Mouse (Mus musculus) lung, embryonic 16.5 days (tissue): ENCODE measurements at regions not wholly inside any gene's neighbourhood (a gene's known extent, or its start where the extent isn't known, plus 50 kb on each side); places are given as distances from the start of the nearest gene placed in this dataset.

Experiments
- ATAC-seq: fragments of 200-750 bp; cut with Nextera tagmentation; 2 replicates; pipeline ENCODE4 v1.8.0; 2017; ENCODE audit warnings: low read depth, mild to moderate bottlenecking, moderate library complexity
- H3K27ac ChIP-seq: fragments of 300-500 bp; sonication (generic); 2 replicates; pipeline ENCODE4 v1.5.1; 2014; ENCODE audit warnings: mild to moderate bottlenecking, control low read depth, low read length
- H3K27me3 ChIP-seq: fragments of 300-500 bp; sonication (generic); 2 replicates; pipeline ENCODE4 v1.6.1; 2014; ENCODE audit warnings: low read depth, low read length, mixed read lengths; ENCODE audit not compliant: control insufficient read depth, insufficient read depth
- H3K36me3 ChIP-seq: fragments of 300-500 bp; sonication (generic); 2 replicates; pipeline ENCODE4 v1.6.1; 2014; ENCODE audit warnings: low read length; ENCODE audit not compliant: control insufficient read depth, insufficient read depth
- H3K4me1 ChIP-seq: fragments of 300-500 bp; sonication (generic); replicated peaks from 2 replicates; pipeline ENCODE4 v1.6.1; 2014; ENCODE audit warnings: low read length, mixed read lengths; ENCODE audit not compliant: control insufficient read depth, insufficient read depth
- H3K4me2 ChIP-seq: fragments of 300-500 bp; sonication (generic); 2 replicates; pipeline ENCODE4 v1.6.1; 2014; ENCODE audit warnings: low read depth, low read length, control low read depth
- H3K4me3 ChIP-seq: fragments of 300-500 bp; sonication (generic); 2 replicates; pipeline ENCODE4 v1.5.1; 2014; ENCODE audit warnings: mild to moderate bottlenecking, low read length, control low read depth
- H3K9ac ChIP-seq: fragments of 300-500 bp; sonication (generic); 2 replicates; pipeline ENCODE4 v1.6.1; 2014; ENCODE audit warnings: low read length, control low read depth
- H3K9me3 ChIP-seq: fragments of 300-500 bp; sonication (generic); 2 replicates; pipeline ENCODE4 v1.6.1; 2016; ENCODE audit warnings: low read length; ENCODE audit not compliant: control insufficient read depth
- WGBS: fragments of 180-500 bp; shearing (Covaris S2); extraction: QIAGEN DNeasy Blood & Tissue Kit; methylation state at CpG from one replicate; pipeline ENCODE4 v1.1.7; 2014; 5-methylcytosine and 5-hydroxymethylcytosine counted together

DNA sequence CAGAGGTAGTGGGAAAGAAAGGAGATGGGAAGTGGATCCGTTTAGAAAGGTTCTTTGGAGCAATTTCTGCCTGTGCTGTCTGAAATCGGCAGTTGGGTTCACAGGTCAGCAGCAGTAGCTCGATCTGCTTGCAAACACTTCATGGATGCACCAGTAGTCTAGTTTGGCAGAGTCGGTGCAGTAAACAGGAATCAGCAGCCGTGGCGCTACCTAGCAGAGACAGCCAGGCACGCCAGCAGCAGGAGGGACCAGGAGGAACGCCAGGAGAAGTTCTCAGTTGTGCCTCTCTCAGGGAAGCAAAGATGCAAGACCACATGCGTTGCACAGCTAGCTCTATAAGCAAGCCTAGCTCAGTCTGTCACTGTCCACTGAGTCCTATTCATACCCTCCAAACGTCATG lies 71.0 kb upstream of the Fam241a start:
- H3K9ac ChIP-seq = no peak overlapping the region
- WGBS = 62% methylated on average over 10 of the region's 10 CpGs
- H3K36me3 ChIP-seq = no peaks in the 10 kb centered on the region
- H3K27ac ChIP-seq = no peak overlapping the region
- no peak overlapping the region for H3K4me2 ChIP-seq
- no peak for ATAC-seq
- no peak overlapping the region for H3K4me3 ChIP-seq
- H3K4me1 ChIP-seq = no peaks in the 10 kb centered on the region
- H3K9me3 ChIP-seq = no peaks in the 10 kb centered on the region
- no peaks in the 10 kb centered on the region for H3K27me3 ChIP-seq

DNA sequence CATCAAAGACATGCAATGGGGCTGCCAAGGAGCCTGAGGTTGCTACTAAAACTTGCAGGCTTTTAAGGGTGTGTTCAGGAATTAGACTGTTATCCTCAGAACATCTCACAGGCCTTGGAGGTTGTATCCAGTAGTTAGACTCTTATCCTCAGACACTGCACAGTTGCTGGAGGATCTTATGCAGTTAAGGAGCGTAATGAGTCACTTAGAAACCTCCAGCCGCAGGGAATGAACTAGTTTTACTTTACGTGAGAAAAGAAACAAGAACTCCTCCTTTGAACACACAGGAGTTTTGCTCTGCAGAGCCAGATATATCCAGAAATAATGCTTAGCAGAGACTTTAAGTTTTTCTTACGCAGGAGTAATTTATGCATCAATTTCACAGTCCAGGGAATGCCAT lies 70.1 kb upstream of the Fam241a start:
- Histone ChIP-seq H3K36me3 (no peaks in the 10 kb centered on the region), H3K9ac (no peak overlapping the region), H3K4me3 (no peak overlapping the region), H3K27ac (no peak overlapping the region), H3K9me3 (no peaks in the 10 kb centered on the region), H3K4me1 (no peaks in the 10 kb centered on the region), H3K27me3 (no peaks in the 10 kb centered on the region), H3K4me2 (no peak overlapping the region)
- ATAC-seq = no peak
- 85% methylated on average over 4 of the region's 4 CpGs for WGBS

DNA sequence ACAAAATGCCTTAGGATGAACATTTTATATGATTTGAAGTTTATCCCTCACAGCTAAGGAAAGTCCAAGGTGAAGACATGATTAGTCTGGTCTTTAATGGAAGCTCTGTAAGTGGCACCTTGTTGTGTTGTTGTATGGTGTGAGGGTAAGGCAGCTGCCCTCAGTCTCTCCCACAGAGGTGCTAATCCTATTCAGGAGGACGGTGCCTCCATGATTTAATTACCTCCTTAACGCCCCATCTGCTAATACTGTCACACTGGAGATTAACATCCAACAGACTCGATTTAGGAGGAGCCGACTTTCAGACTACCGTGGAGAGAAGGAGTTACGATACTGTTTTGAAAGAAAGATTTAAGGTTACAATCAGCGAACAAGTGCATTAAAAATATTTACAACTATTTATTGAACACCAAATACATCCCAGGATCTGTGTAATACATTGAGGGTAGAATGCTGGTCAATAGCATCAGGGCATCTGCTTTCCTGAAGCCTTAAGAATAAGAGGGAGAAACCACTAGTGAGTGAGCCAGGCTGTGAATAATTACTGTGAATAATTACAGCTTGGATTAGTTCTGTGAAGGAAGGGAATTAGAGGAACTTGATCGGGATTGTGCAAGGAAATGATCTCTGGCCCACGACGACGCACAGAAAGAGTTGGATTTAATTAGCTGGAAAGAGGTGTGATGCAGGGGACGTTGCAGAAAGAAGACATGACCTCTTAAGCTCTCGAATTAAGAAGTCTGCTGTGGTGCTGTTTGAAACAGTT lies 63.0 kb upstream of the Fam241a start:
- H3K4me1 ChIP-seq = no peaks in the 10 kb centered on the region
- no peak overlapping the region for H3K9ac ChIP-seq
- no peak for ATAC-seq
- no peak overlapping the region for H3K4me3 ChIP-seq
- H3K36me3 ChIP-seq = no peaks in the 10 kb centered on the region
- no peaks in the 10 kb centered on the region for H3K27me3 ChIP-seq
- 30% methylated on average over 13 of the region's 13 CpGs for WGBS
- no peak overlapping the region for H3K27ac ChIP-seq
- no peak overlapping the region for H3K4me2 ChIP-seq
- H3K9me3 ChIP-seq = no peaks in the 10 kb centered on the region

DNA sequence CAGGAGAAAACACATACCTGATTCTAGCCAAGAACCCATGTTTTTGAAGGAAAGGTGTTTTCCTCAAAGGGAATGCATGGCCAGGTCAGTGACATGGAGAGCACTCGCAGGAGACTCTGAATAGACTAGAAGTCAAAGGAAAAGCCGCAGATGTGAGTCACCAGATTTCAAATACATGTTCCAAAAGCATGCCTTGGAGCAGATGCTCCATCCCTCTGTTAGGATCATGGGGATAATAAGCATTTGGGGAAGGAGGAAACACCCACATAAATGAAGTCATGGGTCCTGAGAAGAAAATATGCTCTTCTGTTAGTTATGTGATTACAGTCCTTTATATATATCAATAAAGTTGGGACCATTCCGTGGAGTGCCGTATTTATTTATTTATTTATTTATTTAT lies 58.7 kb upstream of the Fam241a start:
- Histone ChIP-seq H3K4me3 (no peak overlapping the region), H3K9ac (no peak overlapping the region), H3K36me3 (no peaks in the 10 kb centered on the region), H3K4me2 (no peak overlapping the region), H3K27ac (no peak overlapping the region), H3K4me1 (no peaks in the 10 kb centered on the region), H3K27me3 (no peaks in the 10 kb centered on the region), H3K9me3 (no peaks in the 10 kb centered on the region)
- no peak for ATAC-seq
- WGBS = 94% methylated on average over 4 of the region's 4 CpGs

DNA sequence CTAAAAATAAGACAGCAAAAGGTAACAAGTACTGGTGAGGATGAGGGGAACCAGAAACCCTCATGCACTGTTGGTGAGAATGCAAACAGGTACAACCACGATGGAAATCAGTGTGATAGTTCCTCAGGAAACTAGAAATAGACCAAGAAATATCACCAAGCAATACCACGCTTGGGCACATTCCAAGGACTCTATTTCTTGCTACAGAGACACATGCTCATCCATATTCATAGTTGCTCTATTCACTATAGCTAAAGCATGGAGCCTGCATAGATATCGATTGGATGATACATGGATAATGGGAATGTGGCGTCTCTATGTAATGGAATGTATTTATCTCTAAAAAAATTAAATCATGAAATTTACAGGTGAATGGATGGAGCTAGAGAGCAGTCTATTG lies 57.5 kb upstream of the Fam241a start:
- Histone ChIP-seq H3K4me3 (no peak overlapping the region), H3K27me3 (no peaks in the 10 kb centered on the region), H3K9me3 (no peaks in the 10 kb centered on the region), H3K36me3 (no peaks in the 10 kb centered on the region), H3K4me1 (no peaks in the 10 kb centered on the region), H3K9ac (no peak overlapping the region), H3K4me2 (no peak overlapping the region), H3K27ac (no peak overlapping the region)
- 82% methylated on average over 4 of the region's 4 CpGs for WGBS
- no peak for ATAC-seq

DNA sequence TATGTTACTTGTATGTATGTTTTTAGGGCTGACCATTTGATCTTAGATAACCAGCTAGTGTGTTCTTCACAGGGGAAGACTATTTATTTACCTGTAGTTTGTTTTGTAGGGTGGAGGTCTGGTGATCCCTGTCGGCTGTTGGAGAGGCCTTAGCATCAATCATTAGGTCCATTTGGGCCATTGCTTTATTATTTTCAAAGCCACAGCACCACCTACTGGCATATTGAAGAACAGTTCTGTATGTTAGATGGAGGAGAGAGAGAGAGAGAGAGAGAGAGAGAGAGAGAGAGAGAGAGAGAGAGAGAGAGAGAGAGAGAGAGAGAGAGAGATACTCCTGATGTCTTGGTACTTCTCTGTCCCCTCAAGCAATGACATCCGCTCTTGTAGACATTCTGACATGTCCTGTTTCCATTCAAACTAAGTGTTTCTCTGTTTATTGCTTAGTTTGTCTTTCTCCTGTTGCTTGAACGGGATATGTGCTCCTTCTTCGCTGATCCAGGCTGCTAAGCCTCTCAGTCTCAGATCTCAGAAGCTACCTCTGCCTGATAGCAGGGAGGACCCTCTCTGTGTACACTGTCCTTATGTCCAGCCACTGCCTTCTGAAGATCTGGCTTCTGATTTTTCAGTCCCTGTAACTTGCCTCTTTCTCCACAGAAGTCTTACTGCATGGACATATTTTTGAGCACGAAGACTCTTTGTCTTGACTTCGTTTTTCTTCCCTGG lies 52.9 kb upstream of the Fam241a start:
- H3K4me2 ChIP-seq = no peak overlapping the region
- H3K9me3 ChIP-seq = no peaks in the 10 kb centered on the region
- no peak overlapping the region for H3K4me3 ChIP-seq
- no peaks in the 10 kb centered on the region for H3K36me3 ChIP-seq
- H3K27me3 ChIP-seq = no peaks in the 10 kb centered on the region
- no peaks in the 10 kb centered on the region for H3K4me1 ChIP-seq
- no peak overlapping the region for H3K27ac ChIP-seq
- peak; percentile 45; the same call in 1 of the 2 replicates for ATAC-seq
- H3K9ac ChIP-seq = no peak overlapping the region
- WGBS = 33% methylated on average over 6 of the region's 6 CpGs

DNA sequence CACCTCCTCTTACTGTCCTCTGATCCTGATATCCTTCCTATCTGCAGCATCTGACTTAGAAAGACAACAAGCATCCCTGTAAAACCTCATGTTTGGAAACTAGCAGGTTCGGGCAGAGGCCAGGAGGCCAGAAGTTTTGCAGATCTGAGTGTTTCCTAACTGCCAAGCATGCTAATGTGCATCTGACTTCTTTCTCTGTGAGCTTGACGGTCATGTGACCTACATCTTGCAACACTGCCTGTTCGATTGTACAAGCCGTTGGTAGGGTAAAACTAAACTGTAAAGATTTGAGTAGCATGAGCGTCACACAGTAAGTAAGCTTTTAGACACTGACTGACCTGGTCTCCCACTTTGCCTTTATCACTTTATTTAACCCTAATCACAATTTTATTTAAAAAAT lies 52.2 kb upstream of the Fam241a start:
- ATAC-seq = no peak
- WGBS = 56% methylated on average over 5 of the region's 5 CpGs
- Histone ChIP-seq H3K4me1 (no peaks in the 10 kb centered on the region), H3K27me3 (no peaks in the 10 kb centered on the region), H3K4me3 (no peak overlapping the region), H3K9me3 (no peaks in the 10 kb centered on the region), H3K4me2 (no peak overlapping the region), H3K27ac (no peak overlapping the region), H3K36me3 (no peaks in the 10 kb centered on the region), H3K9ac (no peak overlapping the region)
